Mouse (Mus musculus) gastrocnemius, postnatal 4 days (tissue): ENCODE results near the gene Rd3l. TPM values are rescaled to one million over a fixed set of nuclear protein-coding genes. Genes with fewer than 3 reads are reported as not detected.

Experiments
- total RNA-seq, 2 experiments: library from RNA; stranded (reverse); gene quantifications; 2 replicates each; pipeline ENCODE4 v1.2.3; 2021

Rd3l gene
- total RNA-seq, 2 experiments from 2014 or later: not detected

Other genes starting within 250 kb of the Rd3l start
- 100 to 1,000 TPM; 117 to 120 TPM for gene Klc1, start 222.5 kb downstream of the Rd3l start, total RNA-seq
- 1 to 10 TPM; 5.4 to 5.5 TPM for gene Xrcc3, start 167.4 kb downstream of the Rd3l start, total RNA-seq
- 10 to 100 TPM; 35.8 TPM for gene Zfyve21, start 167.1 kb downstream of the Rd3l start, total RNA-seq
- 10 to 100 TPM; 13.1 to 15.8 TPM for gene Ppp1r13b, start 73.2 kb downstream of the Rd3l start, total RNA-seq
- gene Atp5mpl, start 14.3 kb downstream of the Rd3l start, total RNA-seq: 100 to 1,000 TPM; 830 to 852 TPM
- under 1 TPM; 0.44 to 0.49 TPM for gene Tdrd9, start 9.8 kb downstream of the Rd3l start, total RNA-seq
- gene Aspg, start 125.4 kb upstream of the Rd3l start, total RNA-seq: under 1 TPM; 0.32 to 0.62 TPM
- gene Kif26a, start 164.9 kb upstream of the Rd3l start, total RNA-seq: 10 to 100 TPM; 14.5 to 15.8 TPM